Mouse (Mus musculus) hindbrain, embryonic 14.5 days (tissue): Measurements from ENCODE around the gene Ehd4. TPM values are rescaled to one million over a fixed set of nuclear protein-coding genes. Genes with fewer than 3 reads are reported as not detected.

Experiments used
- ATAC-seq: fragments of 200-750 bp; cut with Nextera tagmentation; 2 replicates; pipeline ENCODE4 v1.8.0; 2017; ENCODE audit warnings: moderate number of reproducible peaks, mild to moderate bottlenecking, moderate TSS enrichment, moderate library complexity; ENCODE audit not compliant: low FRiP score
- DNase-seq: peaks from one replicate; pipeline ENCODE4 v3.0.0-alpha.2; 2015; ENCODE audit warnings: low spot score
- H3K27ac ChIP-seq: fragments of 300-500 bp; sonication (generic); 2 replicates; pipeline ENCODE4 v1.5.1; 2014; ENCODE audit warnings: mild to moderate bottlenecking, moderate library complexity
- H3K27me3 ChIP-seq: fragments of 300-500 bp; sonication (generic); 2 replicates; pipeline ENCODE4 v1.6.1; 2014; ENCODE audit warnings: mild to moderate bottlenecking, low read length, mixed read lengths; ENCODE audit not compliant: control insufficient read depth, insufficient read depth
- H3K36me3 ChIP-seq: fragments of 300-500 bp; sonication (generic); replicated peaks from 2 replicates; pipeline ENCODE4 v1.6.1; 2014; ENCODE audit not compliant: control insufficient read depth, insufficient read depth
- H3K4me1 ChIP-seq: fragments of 300-500 bp; sonication (generic); replicated peaks from 2 replicates; pipeline ENCODE4 v1.6.1; 2014; ENCODE audit warnings: antibody characterized with exemption, low read length, mixed read lengths; ENCODE audit not compliant: control insufficient read depth, insufficient read depth
- H3K4me2 ChIP-seq: fragments of 300-500 bp; sonication (generic); replicated peaks from 2 replicates; pipeline ENCODE4 v1.6.1; 2014; ENCODE audit warnings: mild to moderate bottlenecking, moderate library complexity
- H3K4me3 ChIP-seq: fragments of 300-500 bp; sonication (generic); replicated peaks from 2 replicates; pipeline ENCODE4 v1.5.1; 2014; ENCODE audit warnings: mild to moderate bottlenecking, low read length
- H3K9ac ChIP-seq: fragments of 300-500 bp; sonication (generic); 2 replicates; pipeline ENCODE4 v1.6.1; 2014
- H3K9me3 ChIP-seq: fragments of 300-500 bp; sonication (generic); 2 replicates; pipeline ENCODE4 v1.6.1; 2016; ENCODE audit warnings: low read length; ENCODE audit not compliant: control insufficient read depth
- WGBS: fragments of 180-500 bp; shearing (Covaris S2); extraction: QIAGEN DNeasy Blood & Tissue Kit; methylation state at CpG from one replicate; pipeline ENCODE4 v1.1.7; 2014; 5-methylcytosine and 5-hydroxymethylcytosine counted together
- polyA plus RNA-seq: library from polyadenylated mRNA; unstranded; fragments of >200 nt; fragmentation: Nextera tagmentation; extraction: Ambion mirVana; gene quantifications from 2 replicates; pipeline ENCODE4 v1.2.1, GENCODE M21; 2014

The Ehd4 gene
- polyA plus RNA-seq, 1 experiment from 2014 or later, result 13.9 TPM

DNA sequence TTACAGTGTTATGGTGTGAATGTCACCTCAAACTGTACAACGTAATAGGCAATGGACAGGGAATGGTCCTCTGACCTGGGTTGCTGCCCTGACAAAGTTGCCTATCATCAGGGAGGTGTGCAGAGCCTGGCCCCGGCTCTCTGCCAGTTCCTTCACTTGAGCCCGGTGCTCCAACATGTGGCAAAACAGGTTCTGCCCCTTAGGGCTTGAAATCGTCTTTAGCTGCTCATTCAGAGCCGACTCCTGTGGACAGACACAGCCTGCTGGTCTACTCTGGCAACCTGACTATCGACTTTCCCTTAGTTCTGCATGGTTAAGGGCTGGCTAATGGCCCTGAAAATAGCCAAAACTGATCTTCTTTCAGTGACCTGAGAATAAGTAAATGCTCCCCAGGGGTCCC is 94.2 kb downstream of the Ehd4 start:
- DNase-seq, result no peak

DNA sequence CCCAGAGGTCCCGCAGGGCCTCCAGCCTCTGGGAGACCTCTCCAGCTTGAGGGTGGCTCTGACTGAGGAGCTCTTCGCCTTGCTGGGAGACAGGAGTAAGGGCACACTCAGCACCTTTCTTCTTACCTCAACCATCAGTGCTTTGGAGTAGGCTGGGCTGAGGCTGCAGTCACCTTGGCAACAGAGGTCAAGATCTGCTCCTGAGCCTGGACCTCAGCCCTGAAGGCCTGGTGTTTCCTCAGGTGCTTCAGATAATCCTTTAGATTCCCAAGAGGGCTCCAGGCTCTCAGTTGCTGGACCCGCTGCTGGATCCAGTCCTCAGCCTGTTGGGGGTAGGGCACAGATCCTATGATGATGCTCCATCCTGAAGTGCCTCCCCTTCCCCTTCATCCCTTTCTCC is 94.9 kb downstream of the Ehd4 start:
- no peak overlapping the region for H3K4me2 ChIP-seq
- no peaks in the 10 kb centered on the region for H3K9me3 ChIP-seq
- 89% methylated on average over 3 of the region's 3 CpGs for WGBS
- H3K27me3 ChIP-seq, result no peaks in the 10 kb centered on the region
- no peak overlapping the region for H3K9ac ChIP-seq
- DNase-seq (no peak), ATAC-seq (no peak)
- no peaks in the 10 kb centered on the region for H3K36me3 ChIP-seq
- H3K27ac ChIP-seq, result no peak overlapping the region
- no peak overlapping the region for H3K4me3 ChIP-seq
- H3K4me1 ChIP-seq, result no peaks in the 10 kb centered on the region

More for the DNA sequence above, 94.2 kb downstream of the Ehd4 start:
- no peak overlapping the region for H3K9ac ChIP-seq
- no peaks in the 10 kb centered on the region for H3K27me3 ChIP-seq
- H3K4me2 ChIP-seq, result no peak overlapping the region
- no peaks in the 10 kb centered on the region for H3K36me3 ChIP-seq
- no peaks in the 10 kb centered on the region for H3K4me1 ChIP-seq
- 69% methylated on average over 6 of the region's 6 CpGs for WGBS
- H3K4me3 ChIP-seq, result no peak overlapping the region
- no peak for ATAC-seq
- no peaks in the 10 kb centered on the region for H3K9me3 ChIP-seq
- H3K27ac ChIP-seq, result no peak overlapping the region

DNA sequence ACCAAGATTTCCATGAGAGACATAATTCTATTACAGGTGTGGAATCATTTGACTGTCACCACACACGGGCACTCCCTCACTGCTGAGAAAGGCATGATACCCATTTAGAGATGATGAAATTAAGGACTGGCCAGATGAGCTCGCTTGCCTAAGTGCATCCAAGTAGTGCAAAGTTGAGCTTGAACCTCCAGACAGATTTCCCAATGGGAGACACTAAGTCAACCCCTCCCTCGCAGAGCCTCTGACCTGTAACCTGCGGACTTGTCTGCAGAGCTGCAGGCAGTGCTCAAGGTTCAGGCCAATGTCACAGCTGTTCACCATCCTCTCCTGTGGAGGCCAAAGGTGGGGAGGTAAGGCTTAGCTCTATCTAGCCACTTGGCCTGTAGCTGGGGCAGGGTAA is 95.6 kb downstream of the Ehd4 start:
- H3K4me1 ChIP-seq, result no peaks in the 10 kb centered on the region
- no peaks in the 10 kb centered on the region for H3K36me3 ChIP-seq

DNA sequence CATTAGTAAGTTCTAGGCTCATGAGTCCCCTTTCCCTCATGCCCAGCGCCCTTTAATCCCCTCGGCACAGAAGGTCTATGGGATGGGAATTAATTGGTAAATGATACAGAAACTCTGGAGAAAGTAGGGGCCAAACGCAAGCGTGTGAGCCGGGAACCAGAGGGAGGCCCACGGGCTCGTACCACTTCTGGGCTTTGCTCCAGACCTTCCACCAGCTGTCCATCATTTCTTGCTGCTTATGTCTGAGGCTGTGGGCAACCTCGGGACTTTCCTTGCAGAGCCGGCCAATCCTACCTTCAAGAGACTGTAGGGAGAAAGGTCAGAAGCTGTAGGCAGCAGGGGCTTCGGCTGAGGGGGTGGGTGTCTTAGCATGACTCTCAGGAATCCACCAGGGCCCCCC is 98.5 kb downstream of the Ehd4 start:
- Histone ChIP-seq H3K4me3 (no peak overlapping the region), H3K27me3 (no peaks in the 10 kb centered on the region), H3K36me3 (no peaks in the 10 kb centered on the region), H3K27ac (no peak overlapping the region), H3K9me3 (no peaks in the 10 kb centered on the region), H3K4me2 (no peak overlapping the region), H3K9ac (no peak overlapping the region), H3K4me1 (no peaks in the 10 kb centered on the region)
- no peak for DNase-seq
- ATAC-seq, result no peak
- 86% methylated on average over 10 of the region's 10 CpGs for WGBS

More for the DNA sequence above, 95.6 kb downstream of the Ehd4 start:
- no peak for DNase-seq
- ATAC-seq, result no peak
- H3K9ac ChIP-seq, result no peak overlapping the region
- H3K4me3 ChIP-seq, result no peak overlapping the region
- no peaks in the 10 kb centered on the region for H3K27me3 ChIP-seq
- no peak overlapping the region for H3K4me2 ChIP-seq
- no peaks in the 10 kb centered on the region for H3K9me3 ChIP-seq
- WGBS, result 89% methylated on average over 4 of the region's 4 CpGs
- no peak overlapping the region for H3K27ac ChIP-seq

DNA sequence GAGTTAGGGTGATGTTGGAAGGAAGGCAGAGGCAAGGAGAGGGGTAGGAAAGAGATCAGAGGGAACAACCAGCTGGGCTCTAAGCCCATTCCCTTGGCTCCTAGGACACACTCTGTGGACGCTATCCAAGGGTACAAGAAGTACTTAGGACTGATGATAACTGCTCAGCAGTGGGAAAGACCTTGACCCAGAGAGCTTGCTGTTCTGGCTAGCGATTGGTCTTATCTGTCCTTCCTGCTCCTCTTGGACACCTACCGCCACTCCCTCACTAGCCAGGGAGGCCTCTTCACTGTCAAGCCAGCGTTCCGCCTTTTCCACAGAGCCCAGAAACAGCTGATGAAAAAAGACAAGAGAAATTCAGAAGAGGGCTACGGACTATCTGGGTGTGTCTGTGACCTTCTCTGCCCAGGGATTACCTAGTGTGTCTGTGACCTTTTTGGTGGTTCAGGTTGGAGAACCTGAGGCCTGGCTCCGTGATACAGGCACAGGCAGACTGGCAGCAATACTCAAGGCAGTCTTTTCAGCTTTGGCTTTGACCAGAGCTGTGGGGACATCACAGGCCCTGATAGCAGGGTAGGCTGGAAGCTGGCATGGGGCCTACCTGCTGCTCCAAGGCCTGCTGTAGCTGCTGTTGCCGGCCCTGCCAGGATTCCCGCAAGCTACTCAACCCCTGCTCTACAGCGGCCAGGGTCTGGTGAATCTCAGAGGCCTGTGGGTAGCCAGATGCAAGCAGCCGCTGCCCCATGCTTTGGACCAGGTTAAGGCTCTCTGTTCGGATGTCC is 99.4 kb downstream of the Ehd4 start:
- H3K4me1 ChIP-seq, result no peaks in the 10 kb centered on the region
- no peak for ATAC-seq
- no peaks in the 10 kb centered on the region for H3K27me3 ChIP-seq
- no peak overlapping the region for H3K27ac ChIP-seq
- H3K9ac ChIP-seq, result no peak overlapping the region
- no peak for DNase-seq
- no peaks in the 10 kb centered on the region for H3K9me3 ChIP-seq
- H3K4me3 ChIP-seq, result no peak overlapping the region
- H3K36me3 ChIP-seq, result no peaks in the 10 kb centered on the region
- H3K4me2 ChIP-seq, result no peak overlapping the region
- WGBS, result 89% methylated on average over 12 of the region's 12 CpGs

DNA sequence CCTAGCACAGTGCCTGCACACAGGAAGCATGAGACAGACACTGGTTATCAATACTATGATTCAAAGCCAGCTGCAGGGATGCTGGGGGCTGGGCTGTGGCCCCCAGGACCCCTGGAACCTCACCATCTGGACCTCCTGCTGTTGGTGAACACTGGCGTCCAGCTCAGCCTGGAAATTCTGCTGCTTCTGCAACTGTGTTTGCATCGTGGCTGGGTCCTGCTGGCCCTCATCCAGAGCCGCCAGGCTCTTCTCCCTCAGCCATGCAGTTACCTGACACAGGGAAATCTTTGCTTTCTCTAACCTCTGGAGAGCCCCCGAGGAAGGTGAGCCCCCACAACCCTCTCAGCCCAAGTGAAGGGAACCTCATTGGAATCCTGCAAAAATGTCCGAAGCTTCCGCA is 103.0 kb downstream of the Ehd4 start:
- Histone ChIP-seq H3K27ac (no peak overlapping the region), H3K4me1 (no peaks in the 10 kb centered on the region), H3K36me3 (no peaks in the 10 kb centered on the region), H3K4me3 (no peak overlapping the region), H3K27me3 (no peaks in the 10 kb centered on the region), H3K9ac (no peak overlapping the region), H3K9me3 (no peaks in the 10 kb centered on the region), H3K4me2 (no peak overlapping the region)
- 64% methylated on average over 6 of the region's 6 CpGs for WGBS
- no peak for DNase-seq
- ATAC-seq, result no peak

DNA sequence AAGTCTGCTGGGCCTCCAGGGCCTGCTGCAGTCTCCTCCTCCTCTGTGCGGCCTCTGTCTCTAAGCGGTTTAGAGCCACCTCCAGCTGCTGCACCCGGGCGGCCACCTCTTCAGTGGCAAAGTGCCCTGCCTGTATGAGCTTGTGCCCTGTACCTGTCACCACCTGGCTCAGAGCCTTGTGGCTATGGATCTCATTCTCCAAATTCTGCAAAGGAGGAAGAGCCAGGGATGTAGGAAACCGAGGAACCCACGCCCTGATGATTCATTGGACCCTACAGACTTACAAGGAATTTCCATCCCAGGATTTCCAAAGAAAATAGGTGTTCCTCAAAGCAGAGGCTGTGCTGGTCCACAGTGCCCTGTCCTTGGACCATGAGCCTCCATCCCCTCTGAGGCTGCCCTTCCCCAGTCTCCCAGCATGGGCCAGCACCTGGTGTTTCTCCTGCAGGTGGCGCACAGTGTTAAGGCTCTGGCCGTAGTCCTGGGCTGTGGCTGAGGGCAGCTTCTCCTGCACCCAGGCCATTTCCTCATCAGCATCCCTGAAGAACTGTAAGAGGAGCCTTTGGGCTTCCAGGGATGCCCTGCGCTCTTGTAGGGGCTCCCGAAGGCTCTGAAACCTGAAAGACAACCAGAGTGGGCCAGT is 104.7 kb downstream of the Ehd4 start:
- H3K4me1 ChIP-seq, result no peaks in the 10 kb centered on the region
- H3K36me3 ChIP-seq, result no peaks in the 10 kb centered on the region
- ATAC-seq, result no peak
- no peak overlapping the region for H3K4me2 ChIP-seq
- H3K9me3 ChIP-seq, result no peaks in the 10 kb centered on the region
- no peak overlapping the region for H3K27ac ChIP-seq
- DNase-seq, result no peak
- no peak overlapping the region for H3K4me3 ChIP-seq
- no peaks in the 10 kb centered on the region for H3K27me3 ChIP-seq
- H3K9ac ChIP-seq, result no peak overlapping the region
- 63% methylated on average over 10 of the region's 10 CpGs for WGBS

DNA sequence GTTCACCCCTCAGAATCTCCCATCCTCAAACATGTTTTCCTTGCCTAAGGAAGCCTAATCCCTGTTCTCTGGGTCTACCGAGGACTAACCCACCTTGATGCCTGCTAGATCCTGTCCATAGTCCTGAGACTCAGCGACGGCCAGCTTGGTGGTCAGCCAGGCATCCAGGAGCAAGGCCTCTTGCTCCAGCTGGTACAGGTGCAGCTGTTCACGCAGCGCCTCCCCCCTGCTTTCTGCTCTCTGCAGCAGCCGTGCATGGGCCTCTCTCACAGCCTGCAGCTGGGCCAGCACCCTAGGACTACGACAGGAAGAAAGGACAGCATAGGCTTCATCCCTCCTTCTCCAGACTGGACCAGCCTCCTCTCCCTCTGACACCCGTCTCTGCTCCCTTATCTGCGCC is 106.2 kb downstream of the Ehd4 start:
- no peak for DNase-seq
- ATAC-seq, result no peak
- Histone ChIP-seq H3K4me3 (no peak overlapping the region), H3K27me3 (no peaks in the 10 kb centered on the region), H3K4me2 (no peak overlapping the region), H3K4me1 (no peaks in the 10 kb centered on the region), H3K9me3 (no peaks in the 10 kb centered on the region), H3K9ac (no peak overlapping the region), H3K27ac (no peak overlapping the region), H3K36me3 (no peaks in the 10 kb centered on the region)
- 78% methylated on average over 9 of the region's 9 CpGs for WGBS

DNA sequence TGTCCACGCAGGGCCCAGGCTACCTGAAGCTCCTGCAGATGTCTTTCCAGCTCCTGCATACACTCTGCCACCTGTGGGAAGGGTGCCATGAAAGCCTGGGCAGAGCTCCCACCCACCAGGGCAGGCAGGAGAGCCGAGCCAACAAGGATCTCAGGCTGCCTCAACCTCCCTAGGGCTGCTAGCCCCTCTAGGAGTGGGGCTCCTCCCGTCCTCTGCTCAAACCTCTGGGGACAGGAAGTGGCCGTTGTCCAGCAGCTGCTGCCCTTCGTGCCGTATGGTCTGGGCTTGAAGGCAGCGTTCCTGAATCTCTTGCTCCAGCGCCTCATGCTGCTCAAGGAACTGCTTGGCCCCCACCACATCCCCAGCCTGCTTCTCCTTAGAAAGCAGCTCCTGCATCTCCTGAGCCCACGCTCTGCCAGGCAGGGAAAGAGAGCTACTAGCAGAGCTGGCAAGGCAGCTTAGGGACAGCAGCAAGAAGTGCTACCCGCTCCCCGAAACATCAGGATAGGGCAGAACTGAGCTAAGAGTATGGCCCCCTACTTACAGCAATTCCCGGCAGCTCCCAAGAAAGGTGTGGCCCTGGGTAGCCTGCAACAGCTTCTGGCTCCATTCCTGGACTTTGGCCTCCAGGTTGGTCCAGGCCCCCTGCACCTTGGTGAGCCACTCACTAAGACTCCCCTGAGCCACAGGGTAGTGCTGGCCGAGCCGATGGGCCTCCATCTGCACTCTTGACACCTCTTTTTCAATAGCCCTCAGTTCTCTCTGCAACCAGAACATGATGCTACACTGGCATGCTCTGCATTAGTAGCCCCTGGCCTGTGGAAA is 107.7 kb downstream of the Ehd4 start:
- WGBS, result 71% methylated on average over 14 of the region's 14 CpGs
- no peaks in the 10 kb centered on the region for H3K9me3 ChIP-seq
- no peak overlapping the region for H3K9ac ChIP-seq
- H3K36me3 ChIP-seq, result peaks cover 9% of the 10 kb centered on the region
- no peaks in the 10 kb centered on the region for H3K27me3 ChIP-seq
- no peak overlapping the region for H3K4me2 ChIP-seq
- H3K4me1 ChIP-seq, result no peaks in the 10 kb centered on the region
- no peak overlapping the region for H3K27ac ChIP-seq
- no peak for DNase-seq
- no peak for ATAC-seq
- no peak overlapping the region for H3K4me3 ChIP-seq
